Mouse (Mus musculus) mesoderm, embryonic 11.5 days (tissue): ENCODE data around the gene Krtap28-10.
"Not testable (repeated sequence)": the region's sequence is repeated elsewhere in the genome, so short reads cannot be mapped to it uniquely, and the experiment has no call there.

Experiments used
- DNase-seq: peaks from one replicate; pipeline ENCODE4 v3.0.0-alpha.2; 2012; ENCODE audit warnings: low read depth, low spot score

The Krtap28-10 gene

DNA sequence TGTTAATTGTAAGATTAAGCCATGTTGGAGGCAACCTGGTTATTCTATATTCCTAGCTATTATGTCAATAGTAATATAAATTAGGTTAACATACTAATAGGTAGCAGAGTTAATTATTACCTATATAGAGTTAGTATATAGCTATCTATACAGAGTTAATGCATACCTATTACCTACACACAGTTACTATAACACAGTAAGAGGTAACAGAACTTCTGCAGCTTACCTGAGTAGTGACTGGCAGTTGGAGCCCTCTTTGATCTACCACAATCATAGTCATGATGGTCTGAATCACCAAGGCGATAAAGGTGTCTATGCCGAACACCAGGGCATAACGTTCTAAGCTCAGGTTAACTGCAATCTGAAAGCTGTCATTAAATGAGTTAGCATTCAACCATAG, 27.8 kb downstream of the Krtap28-10 start:
- no peak for DNase-seq

DNA sequence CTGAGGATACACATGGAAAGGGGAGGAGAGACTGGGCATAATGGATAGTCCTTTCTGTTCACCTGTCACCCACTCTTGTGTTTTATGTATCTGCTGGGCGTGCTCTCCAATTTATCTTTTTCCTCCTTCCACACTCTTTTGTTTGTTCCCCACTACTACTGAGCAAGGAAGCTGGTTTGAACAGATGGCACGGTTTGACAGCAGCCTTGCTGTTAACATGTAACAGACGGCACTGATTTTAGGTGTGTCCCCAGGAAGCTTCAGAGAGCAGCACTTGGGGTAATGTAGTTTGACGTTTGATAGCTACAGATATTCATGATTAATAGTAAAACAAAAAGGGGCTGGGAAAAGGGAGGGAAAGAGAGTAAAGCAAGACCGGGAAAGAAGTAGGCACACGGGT, 34.8 kb downstream of the Krtap28-10 start:
- DNase-seq: no peak

DNA sequence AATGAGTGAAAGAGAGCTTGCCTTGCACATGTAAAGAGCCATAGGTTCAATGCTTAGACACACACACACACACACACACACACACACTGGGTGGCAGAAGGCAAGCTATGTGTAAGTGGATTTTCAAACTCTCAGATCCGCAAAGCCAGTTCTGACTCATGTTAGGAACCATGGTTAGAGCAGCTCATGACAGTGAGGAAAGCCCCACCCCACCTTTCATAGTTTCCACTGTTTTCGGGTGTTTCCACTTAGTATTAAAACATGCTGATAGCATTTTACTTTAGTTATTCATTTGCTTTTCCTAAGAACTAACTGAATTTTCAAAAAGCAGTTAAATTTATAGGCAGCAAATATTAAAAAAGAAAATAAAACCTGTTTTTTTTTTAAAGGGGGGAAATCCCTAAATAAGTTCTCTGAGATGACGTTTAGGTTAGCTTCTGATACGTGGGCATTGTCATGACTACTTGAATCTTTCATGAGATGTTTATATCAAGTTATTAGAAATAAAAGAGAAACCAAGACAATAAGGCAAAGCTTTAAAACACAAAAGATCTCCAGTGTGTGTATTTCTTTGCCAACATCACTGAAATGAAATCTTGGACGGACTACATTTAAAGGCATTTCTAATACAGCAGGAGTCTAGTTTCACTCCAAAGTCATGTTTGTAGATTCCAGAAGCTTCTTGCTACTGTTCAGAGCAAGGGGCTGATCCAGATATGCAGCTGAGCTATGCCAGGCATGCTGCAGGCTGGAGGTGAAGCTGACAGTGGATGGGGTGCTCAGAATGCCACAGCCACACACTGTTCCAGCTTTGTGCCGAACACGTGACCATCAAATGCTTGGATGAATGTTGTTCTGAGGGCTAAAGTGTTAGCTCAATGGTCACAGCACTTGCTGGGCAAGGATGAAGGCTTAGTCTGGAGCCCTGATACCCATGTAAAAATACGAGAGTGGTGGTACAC, 35.8 kb downstream of the Krtap28-10 start:
- no peak for DNase-seq

DNA sequence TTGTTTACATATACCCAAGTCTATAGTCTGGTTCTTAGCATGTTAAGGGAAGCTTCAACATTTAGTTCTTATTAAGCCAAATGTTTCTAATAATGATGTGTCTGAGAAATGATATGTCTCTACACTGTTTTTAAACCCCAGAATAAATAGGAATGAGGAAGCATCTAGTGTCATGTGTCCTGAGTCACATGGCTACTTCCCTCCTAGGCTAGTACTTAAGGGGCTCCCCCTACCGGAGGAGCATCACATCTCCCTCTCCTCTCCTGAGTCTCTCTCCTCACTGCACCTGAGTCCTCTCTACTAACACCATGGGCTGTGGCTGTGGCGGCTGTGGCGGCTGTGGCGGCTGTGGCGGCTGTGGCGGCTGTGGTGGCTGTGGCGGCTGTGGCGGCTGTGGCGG, 42.0 kb downstream of the Krtap28-10 start, which contains the start of gene Gm47959:
Gene Gm47959, plus strand, starts transcription at position 243 of the 400 bp plus-strand sequence.
- DNase-seq: not testable (repeated sequence)

DNA sequence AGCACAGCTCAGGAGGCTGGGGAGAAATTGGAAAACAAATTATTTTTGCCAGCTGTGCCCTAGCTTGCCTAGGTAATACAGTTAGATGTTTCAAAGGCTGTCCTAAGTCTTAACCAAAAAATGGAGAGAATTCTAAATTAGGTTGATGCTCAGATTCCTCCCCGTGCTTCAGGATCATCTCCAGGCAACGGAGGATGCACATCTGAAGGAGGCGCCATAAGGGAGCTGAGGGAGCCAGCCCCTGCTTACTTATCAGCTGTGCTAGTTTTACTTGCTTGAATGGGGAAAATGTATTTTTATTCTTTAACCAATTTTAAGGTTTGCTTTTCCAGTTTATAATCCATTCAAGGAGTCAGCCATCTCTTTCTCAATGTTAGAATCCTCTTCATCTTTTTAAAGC, 48.3 kb downstream of the Krtap28-10 start:
- no peak for DNase-seq

- no peak for DNase-seq
Observed at GRCm38 (mm10) chr1:82992093-82992492, 50.2 kb downstream of the Krtap28-10 start.

GRCm38 (mm10) chr1:82991596-82991995, 50.7 kb downstream of the Krtap28-10 start:
- DNase-seq: no peak
